Mouse (Mus musculus) MEL (cell line): ENCODE data around the gene Topaz1. TPM values are rescaled to one million over a fixed set of nuclear protein-coding genes. Genes with fewer than 3 reads are reported as not detected.

Experiments used
- DNase-seq: peaks from one replicate; pipeline ENCODE4 v3.0.0; 2011; ENCODE audit warnings: low read depth, low spot score
- H3K27ac ChIP-seq: 2 replicates; pipeline ENCODE4 v1.5.1; 2012; ENCODE audit warnings: low read depth, mild to moderate bottlenecking, control low read depth, low read length, moderate library complexity; ENCODE audit not compliant: control insufficient read depth
- H3K27me3 ChIP-seq, 2 experiments: fragments of 150-350 bp in 1 of 2; sonication (generic) in 1 of 2; 2 replicates each; pipeline ENCODE4 v1.6.1; 2012; ENCODE audit warnings: low read length in 2 of 2, mild to moderate bottlenecking in 2 of 2, improper control_type of control experiment in 1 of 2, moderate library complexity in 1 of 2; ENCODE audit not compliant: insufficient read depth in 2 of 2, control insufficient read depth in 1 of 2
- H3K36me3 ChIP-seq, 2 experiments: 2 replicates each; pipeline ENCODE4 v1.6.1; 2012 to 2014; ENCODE audit warnings: low read length in 2 of 2, improper control_type of control experiment in 1 of 2, inconsistent platforms in 1 of 2, mild to moderate bottlenecking in 1 of 2; ENCODE audit not compliant: insufficient read depth in 2 of 2, control insufficient read depth in 1 of 2
- H3K4me1 ChIP-seq, 2 experiments: fragments of 150-350 bp in 1 of 2; sonication (generic) in 1 of 2; 2 replicates each; pipeline ENCODE4 v1.6.1; 2012; ENCODE audit warnings: low read length in 2 of 2, improper control_type of control experiment in 1 of 2, mild to moderate bottlenecking in 1 of 2; ENCODE audit not compliant: insufficient read depth in 2 of 2, control insufficient read depth in 1 of 2
- H3K4me3 ChIP-seq, 2 experiments: fragments of 150-350 bp in 1 of 2; sonication (generic) in 1 of 2; 2 replicates each; pipeline ENCODE4 v1.5.1; 2012; ENCODE audit warnings: low read depth in 2 of 2, low read length in 2 of 2, mild to moderate bottlenecking in 2 of 2, moderate library complexity in 2 of 2, control low read depth in 1 of 2, improper control_type of control experiment in 1 of 2; ENCODE audit not compliant: control insufficient read depth in 1 of 2, insufficient read depth in 1 of 2
- H3K79me2 ChIP-seq: 2 replicates; pipeline ENCODE4 v1.6.1; 2012; ENCODE audit warnings: mild to moderate bottlenecking, low read length, moderate library complexity; ENCODE audit not compliant: control insufficient read depth, poor library complexity, insufficient read depth
- H3K9ac ChIP-seq: 2 replicates; pipeline ENCODE4 v1.6.1; 2012; ENCODE audit warnings: low read depth, mild to moderate bottlenecking, control low read depth, low read length, moderate library complexity; ENCODE audit not compliant: control insufficient read depth, poor library complexity, severe bottlenecking
- H3K9me3 ChIP-seq: fragments of 150-350 bp; sonication (generic); replicated peaks from 2 replicates; pipeline ENCODE4 v1.6.1; 2012; ENCODE audit warnings: mild to moderate bottlenecking, low read length, improper control_type of control experiment, moderate library complexity; ENCODE audit not compliant: insufficient read depth
- BHLHE40 ChIP-seq: IDR thresholded peaks from 2 replicates; pipeline ENCODE4 v1.6.1; 2012; ENCODE audit warnings: low read depth, mild to moderate bottlenecking, inconsistent platforms, low read length, improper control_type of control experiment, borderline replicate concordance
- CTCF ChIP-seq, 3 experiments: IDR thresholded peaks in 2 of 3; conservative IDR thresholded peaks in 1 of 3; 2 replicates each; pipeline ENCODE4 v1.5.1; 2011 to 2012; ENCODE audit warnings: low read length in 3 of 3, low read depth in 2 of 3, mild to moderate bottlenecking in 2 of 3, improper control_type of control experiment in 1 of 3, inconsistent platforms in 1 of 3, mixed read lengths in 1 of 3, moderate library complexity in 1 of 3; ENCODE audit not compliant: control insufficient read depth in 1 of 3, insufficient read depth in 1 of 3, poor library complexity in 1 of 3, severe bottlenecking in 1 of 3
- E2F4 ChIP-seq: IDR thresholded peaks from 2 replicates; pipeline ENCODE4 v1.6.1; 2011; ENCODE audit warnings: low read depth, low read length, improper control_type of control experiment, borderline replicate concordance
- ELF1 ChIP-seq: IDR thresholded peaks from 2 replicates; pipeline ENCODE4 v1.6.1; 2014; ENCODE audit warnings: low read depth, mild to moderate bottlenecking, inconsistent platforms, low read length, improper control_type of control experiment, moderate library complexity
- GABPA ChIP-seq: IDR thresholded peaks from 2 replicates; pipeline ENCODE4 v1.6.1; 2012; ENCODE audit warnings: low read depth, mild to moderate bottlenecking, inconsistent platforms, low read length, improper control_type of control experiment, moderate library complexity
- GATA1 ChIP-seq: IDR thresholded peaks from 2 replicates; pipeline ENCODE4 v1.6.1; 2011; ENCODE audit warnings: low read depth, low read length, improper control_type of control experiment
- MAX ChIP-seq: IDR thresholded peaks from 2 replicates; pipeline ENCODE4 v1.6.1; 2011; ENCODE audit warnings: low read length, improper control_type of control experiment
- MYB ChIP-seq: IDR thresholded peaks from 2 replicates; pipeline ENCODE4 v1.6.1; 2011; ENCODE audit warnings: mild to moderate bottlenecking, low read depth, low read length, improper control_type of control experiment
- MYC ChIP-seq: IDR thresholded peaks from 2 replicates; pipeline ENCODE4 v1.6.1; 2011; ENCODE audit warnings: low read depth, mild to moderate bottlenecking, low read length, improper control_type of control experiment, moderate library complexity
- POLR2A ChIP-seq, 2 experiments: IDR thresholded peaks; 2 replicates each; pipeline ENCODE4 v1.6.1; 2011 to 2012; ENCODE audit warnings: low read length in 2 of 2, mild to moderate bottlenecking in 2 of 2, control low read depth in 1 of 2, improper control_type of control experiment in 1 of 2, low read depth in 1 of 2, moderate library complexity in 1 of 2; ENCODE audit not compliant: control insufficient read depth in 1 of 2, insufficient read depth in 1 of 2, poor library complexity in 1 of 2
- POLR2AphosphoS2 ChIP-seq: IDR thresholded peaks from 2 replicates; pipeline ENCODE4 v1.6.1; 2011; ENCODE audit warnings: low read length, improper control_type of control experiment
- RAD21 ChIP-seq: IDR thresholded peaks from 2 replicates; pipeline ENCODE4 v1.6.1; 2011; ENCODE audit warnings: mild to moderate bottlenecking, low read depth, low read length, improper control_type of control experiment
- SIN3A ChIP-seq: IDR thresholded peaks from 2 replicates; pipeline ENCODE4 v1.6.1; 2012; ENCODE audit warnings: low read length, improper control_type of control experiment, inconsistent platforms
- TAL1 ChIP-seq: IDR thresholded peaks from 2 replicates; pipeline ENCODE4 v1.6.1; 2012; ENCODE audit warnings: mild to moderate bottlenecking, inconsistent platforms, low read length, moderate library complexity, mixed read lengths
- TBP ChIP-seq: IDR thresholded peaks from 2 replicates; pipeline ENCODE4 v1.8.0; 2011; ENCODE audit warnings: low read depth, low read length, improper control_type of control experiment
- TCF12 ChIP-seq: IDR thresholded peaks from 2 replicates; pipeline ENCODE4 v1.6.1; 2014; ENCODE audit warnings: low read depth, mild to moderate bottlenecking, inconsistent platforms, low read length, improper control_type of control experiment, moderate library complexity
- USF1 ChIP-seq: IDR thresholded peaks from 2 replicates; pipeline ENCODE4 v1.6.1; 2014; ENCODE audit warnings: low read depth, mild to moderate bottlenecking, inconsistent platforms, low read length, improper control_type of control experiment, moderate library complexity
- USF2 ChIP-seq, 2 experiments: IDR thresholded peaks; 2 replicates each; pipeline ENCODE4 v1.6.1; 2011 to 2012; ENCODE audit warnings: improper control_type of control experiment in 2 of 2, low read length in 2 of 2, borderline replicate concordance in 1 of 2, inconsistent platforms in 1 of 2, low read depth in 1 of 2, mild to moderate bottlenecking in 1 of 2; ENCODE audit not compliant: insufficient read depth in 1 of 2
- ZKSCAN1 ChIP-seq: IDR thresholded peaks from 2 replicates; pipeline ENCODE4 v1.6.1; 2012; ENCODE audit warnings: low read depth, mild to moderate bottlenecking, inconsistent platforms, low read length, improper control_type of control experiment, moderate library complexity
- polyA plus RNA-seq, 2 experiments: library from polyadenylated mRNA; stranded (reverse) in 1 of 2; unstranded in 1 of 2; fragments of >175 nt in 1 of 2; fragments of >200 nt in 1 of 2; gene quantifications; 2 replicates each; pipeline versions ENCODE4 v1.2.1 to v1.2.4; 2012; ENCODE audit warnings: low replicate concordance in 2 of 2, low read depth in 1 of 2; ENCODE audit not compliant: insufficient read length in 2 of 2, insufficient read depth in 1 of 2, missing spikeins in 1 of 2
- total RNA-seq: library from RNA; depleted of rRNA; stranded (reverse); fragments of 300-350 nt; gene quantifications from 2 replicates; pipeline ENCODE4 v1.2.3, GENCODE M21; 2012

The Topaz1 gene
- total and polyA plus RNA-seq, 3 experiments, result not detected

GRCm38 (mm10) chr9:122836126-122836525, 89.0 kb downstream of the Topaz1 start:
- Histone ChIP-seq H3K9me3 (no peaks in the 10 kb centered on the region), H3K4me1 (no peaks in the 10 kb centered on the region), H3K27ac (no peak overlapping the region), H3K27me3 (no peaks in the 10 kb centered on the region), H3K36me3 (no peaks in the 10 kb centered on the region), H3K9ac (no peak overlapping the region), H3K79me2 (no peaks in the 10 kb centered on the region), H3K4me3 (no peak overlapping the region)
- TF ChIP-seq TCF12 (no peak), TBP (no peak), POLR2A (IDR thresholded peaks at IDR 0.05; ENCODE audit: control insufficient read depth in 1 of 2, insufficient read depth in 1 of 2, low read depth in 1 of 2, low read length in 2 of 2, poor library complexity in 1 of 2) (no peak)
- DNase-seq, result no peak

- H3K9me3 ChIP-seq, result no peaks in the 10 kb centered on the region
- H3K4me3 ChIP-seq, result no peak overlapping the region
- H3K36me3 ChIP-seq, result no peaks in the 10 kb centered on the region
- H3K4me1 ChIP-seq, result no peaks in the 10 kb centered on the region
- no peak for TF ChIP-seq ELF1
- no peak for TF ChIP-seq TAL1
- no peak for TF ChIP-seq SIN3A
- no peak for TF ChIP-seq CTCF (IDR thresholded peaks at IDR 0.05 in 2 of 3, conservative IDR thresholded peaks at IDR 0.05 in 1 of 3; ENCODE audit: control insufficient read depth in 1 of 3, insufficient read depth in 1 of 3, low read depth in 2 of 3, low read length in 3 of 3, poor library complexity in 1 of 3, severe bottlenecking in 1 of 3)
- TF ChIP-seq USF2 (IDR thresholded peaks at IDR 0.05; ENCODE audit: borderline replicate concordance in 1 of 2, insufficient read depth in 1 of 2, low read depth in 1 of 2, low read length in 2 of 2), result no peak
- no peak for TF ChIP-seq MAX
- TF ChIP-seq MYB, result no peak
- no peak for TF ChIP-seq E2F4
- no peak for TF ChIP-seq TCF12
- no peak for TF ChIP-seq MYC
- no peak for TF ChIP-seq ZKSCAN1
- TF ChIP-seq GABPA, result no peak
- no peak for TF ChIP-seq BHLHE40
- no peak for TF ChIP-seq GATA1
- no peak for TF ChIP-seq RAD21
- TF ChIP-seq POLR2AphosphoS2, result no peak
- TF ChIP-seq USF1, result no peak
- TF ChIP-seq, all 39 proteins: peak for 0
- no peaks in the 10 kb centered on the region for H3K27me3 ChIP-seq
- no peak for DNase-seq
- H3K27ac ChIP-seq, result no peak overlapping the region
- H3K79me2 ChIP-seq, result no peaks in the 10 kb centered on the region
- no peak overlapping the region for H3K9ac ChIP-seq
These were observed 89.6 kb downstream of the Topaz1 start for GRCm38 (mm10) chr9:122836790-122837189.
